Mouse (Mus musculus) embryonic facial prominence, embryonic 11.5 days (tissue): ENCODE results near the gene Macrod1. TPM values are rescaled to one million over a fixed set of nuclear protein-coding genes. Genes with fewer than 3 reads are reported as not detected.

ENCODE experiments used
- ATAC-seq: fragments of 200-750 bp; cut with Nextera tagmentation; replicated peaks from 2 replicates; pipeline ENCODE4 v1.8.0; 2017; ENCODE audit warnings: low read depth; ENCODE audit not compliant: insufficient number of reproducible peaks, low FRiP score, low TSS enrichment
- DNase-seq: peaks from one replicate; pipeline ENCODE4 v3.0.0-alpha.2; 2015; ENCODE audit warnings: low spot score
- H3K27ac ChIP-seq: fragments of 300-500 bp; sonication (generic); replicated peaks from 2 replicates; pipeline ENCODE4 v1.5.1; 2014; ENCODE audit warnings: mild to moderate bottlenecking, low read depth, low read length, control low read depth
- H3K27me3 ChIP-seq: fragments of 300-500 bp; sonication (generic); 2 replicates; pipeline ENCODE4 v1.6.1; 2014; ENCODE audit warnings: mild to moderate bottlenecking, low read length, moderate library complexity, mixed read lengths; ENCODE audit not compliant: control insufficient read depth, insufficient read depth
- H3K36me3 ChIP-seq: fragments of 300-500 bp; sonication (generic); replicated peaks from 2 replicates; pipeline ENCODE4 v1.6.1; 2014; ENCODE audit warnings: low read depth, mild to moderate bottlenecking, low read length, moderate library complexity, mixed read lengths; ENCODE audit not compliant: control insufficient read depth, insufficient read depth
- H3K4me1 ChIP-seq: fragments of 300-500 bp; sonication (generic); 2 replicates; pipeline ENCODE4 v1.6.1; 2014; ENCODE audit warnings: low read length, mixed read lengths; ENCODE audit not compliant: control insufficient read depth, insufficient read depth
- H3K4me2 ChIP-seq: fragments of 300-500 bp; sonication (generic); 2 replicates; pipeline ENCODE4 v1.6.1; 2014; ENCODE audit warnings: low read depth, mild to moderate bottlenecking, control low read depth, low read length, moderate library complexity
- H3K4me3 ChIP-seq: fragments of 300-500 bp; sonication (generic); 2 replicates; pipeline ENCODE4 v1.5.1; 2014; ENCODE audit warnings: low read depth, low read length, control low read depth
- H3K9ac ChIP-seq: fragments of 300-500 bp; sonication (generic); replicated peaks from 2 replicates; pipeline ENCODE4 v1.6.1; 2014; ENCODE audit warnings: mild to moderate bottlenecking, control low read depth, low read length
- H3K9me3 ChIP-seq: fragments of 300-500 bp; sonication (generic); replicated peaks from 2 replicates; pipeline ENCODE4 v1.6.1; 2016; ENCODE audit warnings: mild to moderate bottlenecking, low read length, inconsistent platforms, mixed read lengths; ENCODE audit not compliant: control insufficient read depth
- WGBS: fragments of 180-500 bp; shearing (Covaris S2); extraction: QIAGEN DNeasy Blood & Tissue Kit; methylation state at CpG from one replicate; pipeline ENCODE4 v1.1.7; 2014; 5-methylcytosine and 5-hydroxymethylcytosine counted together
- polyA plus RNA-seq: library from polyadenylated mRNA; unstranded; fragments of >200 nt; fragmentation: Nextera tagmentation; extraction: Ambion mirVana; gene quantifications from 2 replicates; pipeline ENCODE4 v1.2.1, GENCODE M21; 2014

Gene Macrod1
- polyA plus RNA-seq, 1 experiment from 2014 or later, result 6.9 TPM

DNA sequence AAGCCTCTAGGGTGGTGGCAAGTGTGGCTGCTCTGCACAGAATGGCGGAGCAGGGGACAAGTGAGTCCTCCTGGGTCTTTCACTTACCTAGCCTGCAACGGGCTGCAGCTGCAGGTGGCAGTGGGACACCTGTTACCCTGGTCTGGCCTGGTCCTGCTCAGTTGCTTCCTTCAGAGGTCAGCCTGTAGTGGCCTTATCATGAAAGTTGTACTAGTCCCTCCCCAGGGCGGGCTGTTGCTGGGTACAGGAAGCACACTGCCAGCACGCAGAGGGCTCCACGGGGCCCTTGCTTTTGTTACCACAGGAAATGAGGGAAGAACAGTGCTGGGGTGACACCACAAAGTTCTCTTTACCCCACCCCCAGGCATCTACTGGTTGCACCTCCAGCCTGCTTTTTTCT is 37.4 kb upstream of the Macrod1 start, which contains the start of gene Fermt3:
Fermt3 (minus strand) TSS at position 279 of the 400 bp plus-strand sequence.
- Histone ChIP-seq H3K36me3 (peaks cover 25% of the 10 kb centered on the region), H3K4me1 (no peaks in the 10 kb centered on the region), H3K4me2 (no peak within 1 kb of the TSS), H3K9me3 (no peaks in the 10 kb centered on the region), H3K9ac (no peak within 1 kb of the TSS), H3K4me3 (no peak within 1 kb of the TSS), H3K27me3 (no peaks in the 10 kb centered on the region), H3K27ac (no peak within 1 kb of the TSS)
- WGBS, result 83% methylated on average over 5 of the region's 5 CpGs
- DNase-seq (no peak), ATAC-seq (peak; percentile 60; the same call in 1 of the 2 replicates)

GRCm38 (mm10) chr19:7020224-7020641 is 36.4 kb upstream of the Macrod1 start:
- ATAC-seq (no peak), DNase-seq (peak; percentile 49)
- H3K27ac ChIP-seq, result no peak overlapping the region
- H3K36me3 ChIP-seq, result peaks cover 27% of the 10 kb centered on the region
- H3K4me2 ChIP-seq, result no peak overlapping the region
- no peak overlapping the region for H3K4me3 ChIP-seq
- no peaks in the 10 kb centered on the region for H3K27me3 ChIP-seq
- no peaks in the 10 kb centered on the region for H3K4me1 ChIP-seq
- H3K9ac ChIP-seq, result no peak overlapping the region
- WGBS, result 58% methylated on average over 3 of the region's 3 CpGs
- H3K9me3 ChIP-seq, result no peaks in the 10 kb centered on the region

- ATAC-seq (no peak), DNase-seq (no peak)
- Histone ChIP-seq H3K4me1 (no peaks in the 10 kb centered on the region), H3K9ac (no peak overlapping the region), H3K9me3 (no peaks in the 10 kb centered on the region), H3K27ac (no peak overlapping the region), H3K27me3 (no peaks in the 10 kb centered on the region), H3K4me2 (no peak overlapping the region), H3K36me3 (peaks cover 36% of the 10 kb centered on the region), H3K4me3 (no peak overlapping the region)
- 92% methylated on average over 5 of the region's 5 CpGs for WGBS
These were observed 27.1 kb upstream of the Macrod1 start for GRCm38 (mm10) chr19:7029531-7029930.

DNA sequence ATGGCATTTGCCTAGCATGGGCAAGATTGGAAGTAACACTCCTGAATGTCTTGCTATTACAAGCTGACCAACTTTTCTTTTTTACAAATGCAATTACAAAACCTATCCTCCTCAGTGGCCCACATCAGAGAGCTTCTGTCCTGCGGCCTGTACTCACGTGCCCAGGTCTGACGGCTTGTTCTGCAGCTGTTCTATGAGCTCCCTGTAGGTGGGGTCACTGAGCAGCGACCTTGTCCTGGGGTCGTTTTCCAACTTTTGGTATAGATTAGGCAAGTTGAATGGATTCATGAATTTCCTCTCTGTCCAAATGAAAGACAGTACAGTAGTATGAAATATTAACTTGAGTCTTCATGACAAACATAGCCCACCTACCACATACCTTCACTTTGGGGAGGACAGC is 22.6 kb upstream of the Macrod1 start:
- WGBS, result 91% methylated on average over 5 of the region's 5 CpGs
- Histone ChIP-seq H3K9me3 (no peaks in the 10 kb centered on the region), H3K9ac (no peak overlapping the region), H3K4me3 (no peak overlapping the region), H3K4me1 (no peaks in the 10 kb centered on the region), H3K36me3 (peaks cover 29% of the 10 kb centered on the region), H3K4me2 (no peak overlapping the region), H3K27ac (no peak overlapping the region), H3K27me3 (no peaks in the 10 kb centered on the region)
- DNase-seq (no peak), ATAC-seq (no peak)

DNA sequence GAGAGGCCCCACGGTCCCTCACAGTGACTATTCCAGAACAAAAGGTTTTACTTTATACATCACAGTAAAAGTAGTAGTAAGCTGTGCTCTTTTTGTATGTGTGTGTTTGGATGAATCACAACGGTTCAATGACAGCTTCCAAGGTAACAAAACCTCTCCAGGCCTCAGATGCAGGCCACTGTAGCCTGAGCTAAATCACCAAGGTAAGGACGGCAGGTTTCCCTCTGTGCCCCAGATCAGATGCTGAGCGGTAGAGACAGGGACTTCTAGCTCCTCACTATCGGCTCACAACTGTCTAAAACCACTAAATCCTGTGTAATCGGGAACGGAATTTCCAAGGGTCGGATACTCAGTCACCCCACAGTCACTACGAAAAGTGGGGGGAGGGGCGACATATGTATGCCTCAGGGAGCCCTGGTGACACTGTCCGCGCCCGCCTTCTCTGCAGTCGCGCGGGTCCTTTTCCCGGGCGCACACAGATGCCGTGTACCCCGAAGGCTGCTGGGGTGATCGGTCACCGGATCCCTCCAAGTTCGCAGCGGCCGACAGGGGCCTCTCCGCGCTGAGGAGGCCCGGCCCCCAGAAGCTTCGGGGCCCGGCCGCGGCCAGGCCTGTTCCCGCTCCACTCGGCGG is 17.4 kb upstream of the Macrod1 start:
- ATAC-seq (peak; percentile 6; the same call in 1 of the 2 replicates), DNase-seq (peak; percentile 70)
- no peaks in the 10 kb centered on the region for H3K27me3 ChIP-seq
- peak overlapping the region; percentile 80 for H3K27ac ChIP-seq
- H3K4me2 ChIP-seq, result peak overlapping the region; percentile 49
- H3K4me3 ChIP-seq, result peak overlapping the region; percentile 88
- peak overlapping the region; percentile 96 for H3K9ac ChIP-seq
- H3K36me3 ChIP-seq, result peaks cover 6% of the 10 kb centered on the region
- H3K9me3 ChIP-seq, result no peaks in the 10 kb centered on the region
- 0 out of 2 replicates have a peak, but pooled peaks cover 2% of the 10 kb centered on the region for H3K4me1 ChIP-seq
- 2% methylated on average over 35 of the region's 35 CpGs for WGBS

DNA sequence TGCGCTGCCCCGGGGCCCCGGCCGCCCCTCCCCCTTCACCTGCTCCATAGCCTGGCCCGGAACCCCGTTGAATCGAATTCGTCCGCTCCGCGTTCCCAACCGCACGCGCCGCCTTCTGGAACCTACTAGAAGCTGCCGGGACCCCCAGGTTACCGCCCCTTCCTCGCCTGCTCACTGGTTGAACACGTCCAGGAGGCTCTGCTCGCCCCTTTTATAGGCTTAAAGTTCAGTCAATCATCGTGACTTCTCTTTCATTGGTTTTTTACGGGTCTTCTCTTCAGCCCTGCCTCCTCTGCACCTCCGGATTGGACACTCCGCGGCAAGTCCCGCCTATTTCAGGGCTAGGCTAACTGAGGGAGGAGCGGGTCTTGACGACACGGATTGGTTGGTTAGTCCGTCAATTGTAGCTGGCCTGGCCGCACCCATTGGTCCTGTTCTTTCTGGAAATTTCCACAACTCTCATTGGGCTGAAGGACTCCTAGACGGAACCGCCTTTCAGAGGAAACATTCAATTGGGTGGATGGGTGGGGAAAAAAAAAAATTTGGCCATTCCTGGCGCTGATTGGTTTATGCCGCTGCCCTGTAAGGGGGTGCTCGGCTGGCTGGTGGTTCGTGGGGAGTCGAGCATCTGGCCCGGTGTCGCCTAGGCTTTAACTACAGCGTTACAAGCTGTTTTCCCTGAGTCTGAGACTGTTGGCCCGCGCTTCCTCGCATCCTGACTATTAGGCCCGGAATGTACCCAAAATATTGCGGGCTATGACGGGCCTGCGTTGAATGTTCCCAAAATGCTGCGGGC is 16.6 kb upstream of the Macrod1 start, which contains the start of gene Stip1:
Stip1 (minus strand) TSS at position 127 of the 796 bp plus-strand sequence.
- Histone ChIP-seq H3K27ac (peak within 1 kb of the TSS; percentile 83), H3K27me3 (no peaks in the 10 kb centered on the region)
- WGBS, result under 1% methylated on average over 49 of the region's 49 CpGs

DNA sequence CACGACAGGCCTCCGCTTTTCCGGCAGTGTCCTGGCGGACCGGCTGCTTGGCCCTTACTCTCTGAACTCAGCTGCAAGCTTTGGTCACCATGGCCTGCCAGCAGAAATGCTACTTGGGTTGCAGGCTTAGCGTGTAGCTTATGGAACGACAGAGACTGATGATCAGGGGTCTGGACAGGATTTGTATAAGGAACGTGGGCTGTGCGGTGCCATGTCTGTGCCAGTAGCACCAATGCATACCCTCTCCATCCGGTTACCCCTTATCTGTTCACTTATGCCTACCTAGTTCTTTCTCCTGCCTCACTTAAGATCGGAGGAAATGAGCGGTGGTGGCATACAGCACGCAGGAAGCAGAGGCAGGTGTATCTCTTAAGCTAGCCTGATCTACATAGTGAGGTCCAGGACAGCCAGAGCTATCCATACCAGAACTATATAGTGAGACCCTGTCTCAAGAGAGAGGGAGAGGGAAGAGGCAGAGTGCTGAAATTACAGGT is 15.9 kb upstream of the Macrod1 start:
- H3K9me3 ChIP-seq, result no peaks in the 10 kb centered on the region
- peak; percentile 1; the same call in 1 of the 2 replicates for ATAC-seq
- no peaks in the 10 kb centered on the region for H3K36me3 ChIP-seq
- H3K4me2 ChIP-seq, result peak overlapping the region; percentile 81
- H3K27me3 ChIP-seq, result no peaks in the 10 kb centered on the region
- peak overlapping the region; percentile 83 for H3K27ac ChIP-seq
- H3K9ac ChIP-seq, result peak overlapping the region; percentile 78
- 26% methylated on average over 13 of the region's 13 CpGs for WGBS
- no peak for DNase-seq
- H3K4me3 ChIP-seq, result peak overlapping the region; percentile 52
- 0 out of 2 replicates have a peak, but pooled peaks cover 2% of the 10 kb centered on the region for H3K4me1 ChIP-seq

More for the DNA sequence above, 16.6 kb upstream of the Macrod1 start, which contains the start of gene Stip1:
- peak within 1 kb of the TSS; percentile 88 for H3K4me3 ChIP-seq
- peak within 1 kb of the TSS; percentile 96 for H3K9ac ChIP-seq
- H3K36me3 ChIP-seq, result peaks cover 3% of the 10 kb centered on the region; the same call in 1 of the 2 replicates
- peak within 1 kb of the TSS; percentile 81 for H3K4me2 ChIP-seq
- no peaks in the 10 kb centered on the region for H3K9me3 ChIP-seq
- H3K4me1 ChIP-seq, result 0 out of 2 replicates have a peak, but pooled peaks cover 2% of the 10 kb centered on the region
- peak; percentile 99 for ATAC-seq
- peak; percentile 100 for DNase-seq
